Mouse (Mus musculus) left cerebral cortex, postnatal 10 days (tissue): ENCODE measurements around the gene Bcl7a. TPM values are rescaled to one million over a fixed set of nuclear protein-coding genes. Genes with fewer than 3 reads are reported as not detected.
A peak's percentile ranks its signal among the peaks of the same experiment; 100 is the strongest.

ENCODE experiments used
- DNase-seq, 2 experiments: peaks; one replicate each; pipeline ENCODE4 v3.0.0; 2021 to 2022; ENCODE audit warnings: low spot score in 2 of 2, mixed read lengths in 1 of 2; ENCODE audit errors: extremely low spot score in 1 of 2
- intact Hi-C: fragments of 180-260 bp; cut with DNase I; formaldehyde crosslinking; loops from one replicate; pipeline ENCODE4 v1.15.1; 2025
- total RNA-seq, 2 experiments: library from RNA; stranded (reverse); gene quantifications; 2 replicates each; pipeline ENCODE4 v1.2.3; 2021

Bcl7a gene
- total RNA-seq, 2 experiments from 2014 or later, result 81.4 to 83.3 TPM

- DNase-seq, result peak in 1 of 2 experiments; percentile 35
- intact Hi-C loops, result no loop called here
Measured at GRCm38 (mm10) chr5:123326006-123326750, 17.5 kb upstream of the Bcl7a start.

- peak; percentile 39 to 67 for DNase-seq
- intact Hi-C loops, result no loop called here
Measured at GRCm38 (mm10) chr5:123326751-123327148, 16.9 kb upstream of the Bcl7a start.

DNA sequence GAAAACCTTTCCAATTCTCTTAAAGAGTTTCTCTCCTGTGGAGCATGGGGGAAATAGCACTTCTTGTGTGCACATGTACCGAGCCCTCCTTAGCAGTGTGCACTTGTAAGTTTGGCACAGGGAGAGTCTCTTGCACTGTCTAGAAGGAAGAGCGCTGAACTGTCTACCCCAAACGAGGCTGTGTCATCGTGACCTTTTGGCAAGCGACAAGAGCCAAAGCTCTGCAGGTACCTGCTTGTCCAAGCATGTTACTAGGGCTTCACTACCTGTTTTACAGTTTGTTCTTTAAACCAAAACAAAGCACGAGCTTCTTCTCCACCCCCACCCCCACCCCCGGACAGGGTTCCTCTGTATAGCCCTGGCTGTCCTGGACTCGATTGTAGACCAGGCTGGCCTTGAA, 15.9 kb upstream of the Bcl7a start:
- no peak for DNase-seq
- intact Hi-C loops, result no loop called here

- no peak for DNase-seq
- intact Hi-C loops, result no loop called here
Measured at GRCm38 (mm10) chr5:123333566-123333965, 10.1 kb upstream of the Bcl7a start.

DNA sequence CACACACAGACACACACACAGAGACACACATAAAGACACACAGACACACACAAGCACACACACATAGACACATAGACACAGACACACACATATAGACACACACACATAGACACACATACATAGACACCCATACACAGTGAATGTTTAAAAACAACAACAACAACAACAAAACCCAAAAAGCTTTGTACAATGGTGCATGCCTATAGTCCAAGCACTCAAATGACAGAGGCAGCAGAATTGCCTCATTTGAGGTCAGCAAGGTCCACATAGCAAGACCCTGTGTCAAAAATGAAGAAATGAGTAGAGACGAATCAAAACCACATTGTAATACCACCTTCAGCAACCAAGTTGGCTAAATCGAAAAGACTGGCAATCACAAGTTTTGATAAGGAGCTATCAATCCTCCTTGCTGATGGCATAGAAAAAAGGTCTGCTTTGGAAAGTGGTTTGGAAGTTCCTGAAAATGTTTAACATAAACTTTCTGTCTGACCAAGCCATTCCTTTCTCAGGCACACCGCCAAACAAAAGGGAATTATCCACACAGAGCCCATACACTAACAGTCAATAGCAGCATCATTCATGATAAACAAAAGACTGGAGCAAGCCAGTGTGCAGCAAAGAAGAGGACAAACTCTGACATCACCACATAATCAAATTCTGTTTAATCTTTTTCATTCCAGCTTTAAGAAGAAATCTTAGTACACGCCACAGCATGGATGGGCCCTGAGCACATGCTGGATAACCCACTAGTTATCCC, 7.3 kb upstream of the Bcl7a start:
- no peak for DNase-seq
- intact Hi-C loops, result no loop called here

GRCm38 (mm10) chr5:123338463-123338862, 5.2 kb upstream of the Bcl7a start:
- no peak for DNase-seq
- intact Hi-C loops, result no loop called here

DNA sequence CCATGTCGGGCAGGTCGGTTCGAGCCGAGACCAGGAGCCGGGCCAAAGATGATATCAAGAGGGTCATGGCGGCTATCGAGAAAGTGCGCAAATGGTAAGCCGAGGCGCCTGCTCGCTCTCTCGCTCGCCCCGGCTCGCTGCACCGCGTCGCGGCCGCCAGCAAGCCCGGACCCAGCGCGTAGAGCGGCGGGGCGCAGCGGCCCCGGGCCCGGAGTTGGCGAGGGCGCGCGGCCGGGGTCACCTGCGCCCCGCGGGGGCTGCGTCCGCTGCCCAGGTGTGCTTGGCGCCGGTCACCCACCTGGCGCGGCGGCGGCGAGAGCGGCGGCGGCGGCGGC, 961 bp downstream of the Bcl7a start:
- no peak for DNase-seq
- intact Hi-C loops, result no loop called here

DNA sequence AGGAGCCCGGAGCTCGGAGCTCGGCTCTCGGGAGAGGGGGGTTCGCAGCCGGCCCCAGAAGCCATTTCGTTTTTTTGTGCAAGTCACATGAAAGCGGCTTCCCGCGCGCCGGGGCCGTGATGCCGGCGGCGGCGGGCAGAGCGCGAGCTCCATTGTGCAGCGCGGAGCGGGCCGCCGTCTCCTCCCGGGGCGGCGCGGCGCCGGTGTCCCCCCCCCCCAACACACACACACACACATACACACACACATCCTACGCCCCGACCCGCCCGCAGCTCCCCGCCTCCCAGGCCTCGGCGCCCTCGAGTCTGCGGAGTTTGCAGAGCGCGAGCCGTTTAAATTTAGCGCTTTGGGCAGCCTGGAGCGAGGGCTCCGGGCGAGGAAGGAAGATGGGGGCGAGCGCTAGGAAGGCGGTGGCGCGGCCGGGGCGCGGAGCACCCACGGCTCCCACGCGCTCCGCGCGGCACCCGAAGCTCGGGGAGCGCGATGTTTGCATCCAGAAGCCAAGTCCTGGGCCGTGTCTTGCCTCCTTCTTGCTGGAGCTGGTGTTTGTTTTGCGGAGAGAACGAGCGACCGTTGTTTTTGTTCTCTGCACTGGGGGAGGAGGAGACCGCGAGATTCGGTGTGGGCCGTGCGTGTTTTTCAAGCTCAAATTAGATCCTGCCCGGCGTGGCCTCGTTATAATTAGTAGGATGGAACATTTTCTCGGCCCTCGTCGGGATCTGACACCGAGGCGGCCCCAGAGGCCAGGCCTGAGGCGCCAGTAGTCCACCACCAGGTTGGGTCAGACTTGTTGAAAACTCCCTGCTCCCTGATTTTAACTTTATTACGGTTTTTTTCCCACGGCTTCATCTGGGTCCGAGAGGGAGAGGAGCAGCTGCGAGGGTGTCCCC, 1.6 kb downstream of the Bcl7a start:
- DNase-seq, result peak in 1 of 2 experiments; percentile 79
- intact Hi-C loops, result no loop called here

- intact Hi-C loops, result no loop called here
Measured at GRCm38 (mm10) chr5:123345853-123346654, 2.4 kb downstream of the Bcl7a start.

GRCm38 (mm10) chr5:123346701-123347270, 3.2 kb downstream of the Bcl7a start:
- intact Hi-C loops, result no loop called here
- no peak for DNase-seq

More at GRCm38 (mm10) chr5:123345853-123346654, 2.4 kb downstream of the Bcl7a start:
- peak; percentile 64 to 81 for DNase-seq

DNA sequence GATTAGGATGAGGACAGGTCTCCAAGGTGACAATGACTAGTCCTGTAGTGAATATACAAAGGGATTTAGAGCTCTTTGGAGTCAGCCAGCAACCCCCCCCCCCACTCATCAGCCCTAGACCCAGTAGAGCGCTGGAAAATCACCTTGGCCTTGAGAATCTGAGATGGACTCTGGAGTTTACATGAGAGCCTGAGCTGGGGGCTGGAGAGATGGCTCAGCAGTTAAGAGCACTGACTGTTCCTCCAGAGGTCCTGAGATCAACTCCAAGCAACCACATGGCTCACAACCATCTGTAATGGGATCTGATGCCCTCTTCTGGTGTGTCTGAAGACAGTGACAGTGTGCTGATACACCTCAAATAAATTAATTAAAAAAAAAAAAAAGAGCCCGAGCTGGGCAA, 4.4 kb downstream of the Bcl7a start:
- intact Hi-C loops, result no loop called here

GRCm38 (mm10) chr5:123350386-123350785, 6.8 kb downstream of the Bcl7a start:
- intact Hi-C loops, result no loop called here
- DNase-seq, result peak in 1 of 2 experiments; percentile 71

More for the DNA sequence above, 4.4 kb downstream of the Bcl7a start:
- no peak for DNase-seq

- no peak for DNase-seq
Measured at GRCm38 (mm10) chr5:123355918-123356317, 12.3 kb downstream of the Bcl7a start.

GRCm38 (mm10) chr5:123357253-123357652, 13.6 kb downstream of the Bcl7a start:
- intact Hi-C loops, result no loop called here
- no peak for DNase-seq

More at GRCm38 (mm10) chr5:123355918-123356317, 12.3 kb downstream of the Bcl7a start:
- intact Hi-C loops, result no loop called here

DNA sequence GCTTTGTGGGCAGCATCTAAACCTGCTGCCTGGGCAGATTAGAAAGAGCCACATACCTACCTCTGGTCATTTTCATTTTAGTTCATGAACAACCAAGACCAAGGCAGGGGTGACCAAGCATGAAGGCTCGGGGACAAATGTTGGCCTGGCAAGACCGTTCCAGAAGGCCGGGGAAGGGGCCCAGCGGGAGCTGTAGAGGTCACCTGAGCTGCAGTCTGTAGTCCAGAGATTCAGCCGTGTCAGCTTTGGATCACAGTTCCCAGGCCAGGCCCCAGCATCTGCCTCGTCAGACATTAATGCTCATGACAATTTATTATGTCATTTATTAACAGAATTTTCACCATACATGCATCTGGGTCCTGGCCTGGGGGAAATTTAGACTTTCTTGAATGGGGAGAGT, 15.8 kb downstream of the Bcl7a start:
- intact Hi-C loops, result no loop called here
- DNase-seq, result no peak

DNA sequence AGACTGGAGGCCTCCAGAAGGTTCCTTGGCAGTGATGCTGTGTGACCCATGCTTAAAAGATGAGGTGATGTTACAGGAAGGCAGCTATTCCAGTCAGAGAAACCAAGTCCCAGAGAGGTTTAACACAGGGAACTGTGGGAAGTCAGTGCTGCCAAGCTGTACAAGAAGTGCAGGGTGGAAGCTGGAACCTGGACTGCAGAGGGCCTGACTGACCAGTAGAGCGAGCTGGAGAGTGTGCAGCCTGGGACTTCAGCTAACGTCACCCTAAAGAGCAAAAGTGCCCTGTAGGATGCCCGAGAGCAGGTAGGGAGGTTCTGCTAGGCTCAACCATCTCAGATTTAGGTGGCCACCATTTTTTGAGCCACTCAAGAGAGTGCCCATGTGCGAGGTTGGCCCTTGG, 19.3 kb downstream of the Bcl7a start:
- DNase-seq, result no peak
- intact Hi-C loops, result no loop called here

DNA sequence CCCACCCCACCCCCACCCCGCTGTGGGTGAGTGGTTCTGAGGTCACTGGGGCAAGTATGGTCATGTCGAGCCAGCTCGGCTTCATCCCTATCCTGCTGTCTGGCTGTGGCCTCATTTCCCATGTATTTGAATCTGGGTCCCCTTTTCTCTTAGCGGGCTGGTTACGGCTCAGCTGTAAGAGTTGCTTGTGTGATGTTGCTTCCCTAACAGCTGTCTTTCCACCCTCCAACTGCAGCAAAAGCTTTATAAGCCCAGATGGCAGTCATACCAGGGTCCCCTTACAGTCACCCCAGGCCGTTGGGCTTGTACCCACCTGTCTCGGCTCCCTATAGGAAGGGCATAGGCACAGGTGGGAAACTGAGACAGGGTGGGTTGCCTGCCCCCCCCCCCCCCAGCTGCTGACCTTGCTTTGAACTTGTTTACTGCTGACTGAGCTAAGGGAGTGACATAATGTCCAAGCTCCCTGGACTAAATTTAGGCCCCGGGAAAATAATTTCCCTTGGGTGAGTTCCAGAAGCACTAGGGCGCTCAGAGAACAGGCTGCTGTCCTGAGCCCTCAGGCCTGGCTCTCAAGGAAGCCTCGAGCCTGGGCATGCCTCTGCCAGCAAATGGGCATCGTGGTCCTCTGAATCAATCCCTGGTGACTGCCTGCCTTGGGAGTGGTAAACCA, 20.8 kb downstream of the Bcl7a start:
- intact Hi-C loops, result no loop called here

More for the DNA sequence above, 20.8 kb downstream of the Bcl7a start:
- DNase-seq, result peak in 1 of 2 experiments; percentile 43
